Mouse (Mus musculus): Measurements from ENCODE around the gene Camk2g.
A peak's percentile ranks its signal among the peaks of the same experiment; 100 is the strongest.

Camk2g gene

DNA sequence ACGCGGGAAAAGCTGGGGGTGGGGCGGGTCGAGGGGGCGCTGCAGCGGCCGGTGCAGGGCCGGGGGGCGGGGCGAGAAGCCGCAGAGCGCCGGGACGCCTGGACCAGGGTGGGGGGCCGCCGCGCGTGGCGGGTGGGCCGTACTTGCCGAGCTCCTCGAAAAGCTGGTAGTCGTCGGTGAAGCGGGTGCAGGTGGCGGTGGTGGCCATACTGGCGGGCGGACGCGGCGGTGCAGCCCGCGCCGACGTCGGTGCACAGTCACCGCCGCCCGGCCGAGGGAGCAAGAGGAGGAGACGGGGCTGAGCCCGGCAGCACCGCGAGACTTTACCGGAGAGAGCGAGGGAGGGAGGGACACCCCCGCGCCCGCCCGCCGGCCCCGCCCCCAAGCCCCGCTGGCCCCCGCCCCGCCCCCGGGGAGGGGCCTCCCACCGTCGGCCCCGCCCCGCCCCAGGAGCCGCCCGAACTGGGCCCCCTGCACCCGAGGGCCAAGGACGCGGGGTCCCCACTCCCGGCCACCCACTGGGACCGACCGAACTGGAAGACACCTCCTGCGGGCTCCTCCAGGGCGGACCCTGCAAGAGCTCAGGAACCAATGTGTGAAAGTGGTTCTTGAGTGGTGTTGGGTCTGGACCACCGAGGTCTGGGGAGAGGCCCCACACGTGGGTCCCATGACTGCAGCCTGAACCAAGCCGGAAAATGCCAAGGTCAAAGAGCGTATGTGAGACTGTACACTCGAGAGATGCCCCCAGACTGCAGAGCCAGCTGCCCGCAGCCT is at the start of gene Camk2g:
Gene Camk2g (minus strand): TSS at position 331 of the 774 bp plus-strand sequence.
- DNase-seq = peak; percentile 99

DNA sequence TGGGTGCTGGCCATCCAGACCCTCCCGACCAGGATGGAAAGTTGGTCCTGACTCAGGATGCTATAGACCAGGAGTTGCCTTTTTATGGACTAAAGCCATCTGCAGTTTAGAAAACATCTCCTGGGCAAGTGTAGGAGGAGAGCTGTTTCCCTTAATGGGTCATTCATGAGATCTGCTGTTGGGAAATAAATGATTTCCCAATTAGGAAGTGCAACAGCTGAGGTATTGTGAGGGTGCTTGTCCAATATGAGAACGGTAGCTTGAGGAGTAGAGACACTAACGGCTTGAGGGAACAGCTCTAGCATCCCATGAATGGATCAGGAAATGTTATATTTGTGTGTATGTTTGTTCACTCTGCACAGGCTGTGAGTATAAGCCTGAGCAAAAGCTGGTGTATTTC is 48.7 kb upstream of the Camk2g start:
- DNase-seq = peak; percentile 81

DNA sequence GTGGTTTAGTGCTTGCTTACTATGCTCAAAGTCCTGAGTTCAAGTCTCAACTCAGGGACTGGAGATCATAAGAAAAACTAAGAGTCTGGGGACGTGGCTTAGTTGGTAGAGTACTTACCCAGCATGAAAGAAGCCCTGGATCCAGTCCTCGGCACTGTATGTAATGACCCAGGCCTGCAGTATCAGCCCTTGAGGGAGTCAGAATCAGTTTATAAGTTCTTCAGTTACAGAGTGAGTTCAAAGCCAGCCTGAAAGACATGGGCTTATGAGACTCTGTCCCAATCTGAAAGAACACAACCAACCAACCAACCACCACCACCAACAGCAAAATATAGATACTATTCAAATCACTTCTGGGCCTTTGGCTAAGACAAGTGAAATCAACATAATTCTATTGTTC is 47.6 kb upstream of the Camk2g start:
- peak; percentile 55 for DNase-seq

DNA sequence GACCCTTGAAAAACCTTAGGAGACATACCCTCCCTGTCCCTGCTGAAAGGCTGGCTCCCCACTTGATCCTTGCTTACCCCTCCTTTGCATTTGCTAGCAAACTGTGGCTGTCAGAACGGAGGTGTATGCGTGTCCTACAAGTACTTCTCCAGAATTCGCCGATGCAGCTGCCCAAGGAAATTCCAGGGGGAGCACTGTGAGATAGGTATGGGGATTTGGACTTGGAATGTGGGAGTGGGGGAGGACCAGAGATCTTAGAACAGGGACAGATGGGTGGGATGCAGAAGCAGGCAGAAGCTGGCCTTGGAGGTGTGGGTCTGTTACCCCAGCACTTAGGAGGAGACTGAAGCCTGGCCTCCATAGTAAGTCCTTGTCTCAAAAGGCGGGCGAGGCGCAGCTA is 43.8 kb upstream of the Camk2g start:
- peak; percentile 92 for DNase-seq

DNA sequence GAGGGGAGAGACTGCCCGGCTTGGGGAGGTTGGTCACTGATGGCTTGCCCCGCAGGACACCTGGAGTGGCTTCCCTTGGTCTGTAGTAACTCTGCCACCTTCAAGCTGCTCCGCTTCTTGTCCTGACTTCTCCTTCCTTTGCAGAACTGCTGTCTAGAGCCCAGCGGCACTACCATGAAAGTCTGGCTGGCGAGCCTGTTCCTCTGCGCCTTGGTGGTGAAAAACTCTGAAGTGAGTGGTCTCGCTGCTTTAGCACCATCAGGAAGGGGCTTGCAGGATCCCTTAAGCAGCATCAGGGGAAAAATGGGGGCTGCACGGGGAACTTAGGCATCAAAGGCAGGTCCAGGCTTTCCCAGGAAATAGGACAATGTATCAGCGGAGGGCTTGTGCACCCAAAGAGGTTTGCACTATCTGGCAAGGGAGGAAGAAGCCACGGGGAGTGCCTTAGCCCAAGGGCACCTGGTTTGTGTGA is 43.1 kb upstream of the Camk2g start:
- peak; percentile 90 for DNase-seq

DNA sequence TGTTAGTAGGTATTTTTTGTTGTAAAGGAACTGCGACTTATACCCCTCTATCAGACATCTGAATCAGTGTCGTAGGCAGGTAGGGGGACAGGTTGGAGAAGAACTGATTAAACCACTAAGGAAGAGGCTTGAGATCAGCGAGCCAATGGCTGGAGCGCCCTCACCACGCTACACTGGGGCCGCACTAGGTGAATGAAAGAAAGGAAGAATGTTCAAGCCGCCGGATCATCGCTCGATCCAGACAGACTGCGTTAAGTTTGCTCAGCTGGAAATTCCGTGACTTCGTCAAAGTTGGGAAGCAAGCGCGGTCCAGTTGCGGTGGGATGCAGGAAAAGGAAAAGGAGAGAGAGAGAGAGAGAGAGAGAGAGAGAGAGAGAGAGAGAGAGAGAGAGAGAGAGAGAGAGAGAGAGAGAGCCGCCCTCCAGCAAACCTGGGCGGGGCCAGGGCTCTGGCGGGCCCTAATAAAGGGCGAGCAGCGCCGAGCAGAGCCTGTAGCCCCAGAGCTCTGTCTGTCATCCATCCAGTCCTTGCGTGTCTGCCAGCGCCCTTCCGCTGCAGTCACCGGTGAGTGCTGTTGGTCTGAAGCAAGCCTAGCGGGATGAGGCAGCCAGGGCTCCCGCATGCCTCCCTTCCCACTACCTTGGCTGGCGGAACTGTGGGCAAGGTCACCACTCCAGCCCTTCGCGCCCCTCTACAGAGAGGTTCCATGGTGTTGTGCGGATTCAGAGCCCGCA is 42.5 kb upstream of the Camk2g start, which contains the start of gene Plau:
Gene Plau (plus strand): TSS at position 490 of the 734 bp plus-strand sequence.
- DNase-seq = peak; percentile 98

DNA sequence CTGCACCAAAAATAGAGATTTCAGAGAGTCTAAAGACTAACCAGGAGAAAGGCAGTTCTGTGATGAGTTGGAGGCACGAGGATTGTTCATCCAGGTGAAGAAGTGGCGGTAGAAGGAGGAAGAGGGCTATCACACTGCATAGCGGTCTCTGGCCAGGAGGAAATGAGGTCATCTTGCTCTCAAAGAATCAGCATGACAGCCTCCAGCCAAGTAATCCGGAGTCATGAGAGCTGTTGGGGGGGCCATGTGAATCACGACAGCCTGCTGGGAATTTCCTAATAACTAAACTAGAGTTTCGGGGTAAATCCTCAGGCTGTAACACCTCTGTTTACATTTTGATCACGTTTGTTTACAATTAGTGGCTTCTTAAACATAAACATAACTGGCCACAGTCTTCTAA is 40.2 kb upstream of the Camk2g start:
- peak; percentile 95 for DNase-seq

DNA sequence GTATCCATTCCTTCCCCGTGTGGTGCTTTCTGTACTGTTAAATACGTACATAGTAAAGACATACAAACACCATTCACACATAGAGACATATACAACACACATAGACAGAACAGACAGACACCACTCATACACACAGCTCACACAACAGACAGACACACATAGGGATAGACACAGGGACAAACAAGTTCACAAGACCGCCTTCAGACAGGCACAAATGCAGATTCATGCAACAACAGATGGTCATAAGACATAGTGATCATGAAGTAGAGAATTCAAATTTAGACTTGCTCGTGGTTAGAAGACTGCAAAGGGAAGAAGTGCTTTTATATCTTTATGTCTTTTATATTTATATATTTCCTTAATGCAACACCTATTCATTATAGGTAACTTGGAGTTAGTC is 39.6 kb upstream of the Camk2g start:
- DNase-seq = peak; percentile 70

DNA sequence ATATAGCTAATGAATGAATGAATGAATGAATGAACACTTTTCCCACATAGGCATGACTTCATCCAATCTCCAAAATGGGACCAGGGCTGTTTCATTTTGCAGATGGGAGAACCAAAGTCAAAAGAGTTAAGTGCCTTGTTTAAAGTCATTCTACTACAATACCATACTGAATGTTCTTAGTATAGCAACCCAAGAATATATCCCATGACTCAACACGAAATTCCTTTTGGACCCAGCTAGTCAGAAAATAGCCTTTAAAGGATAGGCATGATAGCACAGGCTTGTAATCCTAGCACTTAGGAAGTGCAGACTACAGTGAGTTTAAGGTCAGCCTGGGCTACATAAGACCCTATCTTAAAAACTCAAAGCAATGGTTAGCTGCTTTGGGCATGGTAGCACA is 38.0 kb upstream of the Camk2g start:
- DNase-seq = no peak

DNA sequence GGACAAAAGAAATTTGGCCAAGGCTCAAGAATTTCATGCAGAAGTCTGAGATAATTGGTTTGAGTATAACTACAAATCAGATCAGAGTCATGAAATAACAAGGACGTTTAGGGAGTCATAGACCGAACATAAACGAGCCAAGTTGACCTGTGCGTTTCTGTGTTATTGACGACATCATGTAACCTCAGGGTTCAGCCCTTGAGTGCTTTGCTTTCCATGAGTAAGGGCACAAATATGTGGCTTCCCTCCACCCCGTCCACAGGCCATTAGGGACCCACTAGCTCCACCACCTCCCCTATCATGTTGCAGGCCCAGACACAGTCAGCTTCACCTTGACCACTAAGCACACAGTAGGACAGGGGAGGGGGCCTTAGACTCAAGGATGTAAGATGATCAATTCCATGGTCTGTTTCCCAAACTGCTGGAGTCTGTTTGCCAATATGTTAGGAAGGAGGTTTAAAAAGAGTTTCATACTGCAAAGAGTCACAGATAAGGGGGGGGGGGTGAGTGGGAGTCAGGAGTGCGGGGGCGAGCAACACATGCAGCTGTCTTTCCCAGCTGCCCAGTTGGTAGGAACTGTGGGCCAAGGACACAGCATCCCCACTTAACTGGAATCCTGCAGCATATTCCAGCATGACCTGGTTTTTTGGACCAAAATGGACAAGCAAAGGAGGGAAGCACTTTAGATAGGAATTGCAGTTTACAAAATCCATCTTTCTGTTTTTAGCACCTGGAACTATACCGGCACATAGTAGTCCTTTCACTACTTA is 37.4 kb upstream of the Camk2g start:
- peak; percentile 96 for DNase-seq

DNA sequence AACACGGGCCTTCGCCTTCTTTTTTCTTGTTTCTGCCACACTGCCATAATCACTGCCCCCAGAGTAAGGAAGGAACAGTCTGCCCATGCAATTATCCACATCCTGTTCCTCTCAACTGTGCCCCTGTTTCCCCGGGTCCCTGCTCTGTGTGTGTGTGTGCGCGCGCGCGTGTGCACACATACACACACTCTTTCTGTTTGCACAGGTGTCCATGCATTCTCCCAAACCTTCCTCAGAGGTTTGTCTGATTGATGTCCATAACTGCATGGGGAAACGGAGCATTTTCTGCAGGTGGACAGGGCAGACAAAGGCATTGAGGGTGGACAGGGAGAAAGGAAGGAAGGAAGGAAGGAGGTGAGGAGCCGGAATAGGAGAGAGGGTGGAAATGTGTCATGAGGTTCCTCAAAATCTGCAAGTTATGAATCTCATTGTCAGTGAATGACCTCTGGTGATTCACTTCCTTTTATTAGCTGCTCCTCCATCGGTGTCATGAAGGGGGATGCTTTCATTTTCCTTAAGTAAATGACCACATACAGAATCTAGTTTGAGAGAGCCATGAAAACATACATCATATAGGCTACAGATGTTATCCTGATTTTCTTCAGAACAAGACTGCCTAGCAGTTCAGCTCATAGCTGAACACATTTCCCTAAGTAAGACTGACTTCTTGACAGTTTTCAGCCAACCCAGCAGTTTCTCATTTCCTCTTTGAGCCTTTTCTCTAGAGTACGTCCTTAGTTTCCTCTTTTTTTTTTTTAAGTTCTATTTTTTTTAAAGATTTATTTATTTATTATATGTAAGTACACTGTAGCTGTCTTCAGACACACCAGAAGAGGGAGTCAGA is 35.9 kb upstream of the Camk2g start:
- peak; percentile 93 for DNase-seq

DNA sequence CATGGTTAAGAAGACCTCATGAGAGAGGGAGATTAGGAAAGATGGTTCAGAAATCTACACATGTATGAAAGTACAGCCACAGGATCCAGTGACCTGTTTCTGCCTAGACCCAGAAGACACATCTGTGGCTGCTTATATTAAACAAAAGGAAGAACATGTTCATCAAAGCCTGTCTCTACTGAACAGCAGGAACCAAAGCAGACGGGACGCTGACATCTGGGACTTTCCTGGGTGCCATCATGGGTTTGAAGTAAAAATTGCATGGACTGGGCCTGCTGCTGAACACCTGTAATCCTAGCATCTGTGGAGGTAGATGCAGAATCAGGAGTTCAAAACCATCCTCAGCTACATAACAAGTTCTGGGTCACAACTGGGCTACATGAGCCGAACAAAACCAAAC is 34.6 kb upstream of the Camk2g start:
- DNase-seq = no peak

DNA sequence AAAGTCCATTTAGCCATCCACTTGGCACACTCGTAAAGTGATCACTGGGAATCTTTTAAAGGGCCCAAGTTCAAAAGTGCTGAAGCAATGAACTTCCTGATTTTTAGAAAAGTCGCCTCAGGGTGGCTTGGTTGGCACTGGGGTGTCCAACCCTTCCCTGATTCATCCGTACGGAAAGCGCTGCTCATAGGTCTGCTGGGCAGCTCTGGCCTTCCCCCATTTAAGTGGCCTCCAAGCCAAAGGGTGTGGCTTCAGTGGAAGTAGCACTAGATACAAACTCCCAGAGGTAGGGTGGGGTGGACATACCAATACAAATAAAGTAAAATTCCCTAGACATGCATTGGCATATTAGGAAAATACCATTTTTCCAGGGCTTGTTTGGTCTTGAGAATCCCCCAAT is 33.6 kb upstream of the Camk2g start:
- DNase-seq = peak; percentile 96

DNA sequence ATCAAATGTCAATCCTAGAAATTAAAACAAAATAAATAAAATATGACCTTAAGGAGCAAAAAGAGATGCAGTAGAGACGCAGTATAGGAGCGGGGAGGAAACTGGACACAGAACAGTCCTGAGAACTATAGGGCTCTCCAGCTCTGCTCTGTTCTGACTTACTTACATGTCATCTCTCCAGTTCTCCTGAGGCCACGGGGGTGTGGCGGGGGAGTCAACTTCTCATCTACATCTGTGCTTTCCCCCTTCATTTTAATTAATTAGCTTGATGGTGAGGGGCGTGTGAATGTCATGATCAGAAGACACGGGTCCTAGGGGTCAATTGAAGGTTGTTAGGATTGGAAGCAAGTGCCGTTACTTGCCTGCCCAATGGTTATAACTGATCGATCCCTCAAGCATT is 33.2 kb upstream of the Camk2g start:
- DNase-seq = peak; percentile 91

DNA sequence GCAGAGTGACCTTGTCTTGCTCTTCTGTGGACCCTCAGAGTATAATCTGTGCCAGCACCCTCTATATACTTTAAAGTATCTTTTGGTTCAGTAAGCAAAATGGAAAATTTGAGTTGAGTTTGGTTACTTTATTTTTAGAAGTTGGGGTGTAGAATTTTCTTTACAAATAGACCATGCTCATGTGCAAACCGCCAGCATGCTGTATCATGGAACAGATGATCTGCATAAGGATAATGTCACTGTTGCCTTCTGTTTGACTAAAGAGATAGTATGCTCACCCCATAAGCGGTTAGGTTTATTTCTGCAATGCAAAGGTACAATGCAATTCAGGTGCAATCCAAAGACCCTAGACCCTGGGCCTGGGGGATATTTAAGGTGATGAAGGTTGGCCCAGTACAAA is 31.6 kb upstream of the Camk2g start:
- peak; percentile 53 for DNase-seq

DNA sequence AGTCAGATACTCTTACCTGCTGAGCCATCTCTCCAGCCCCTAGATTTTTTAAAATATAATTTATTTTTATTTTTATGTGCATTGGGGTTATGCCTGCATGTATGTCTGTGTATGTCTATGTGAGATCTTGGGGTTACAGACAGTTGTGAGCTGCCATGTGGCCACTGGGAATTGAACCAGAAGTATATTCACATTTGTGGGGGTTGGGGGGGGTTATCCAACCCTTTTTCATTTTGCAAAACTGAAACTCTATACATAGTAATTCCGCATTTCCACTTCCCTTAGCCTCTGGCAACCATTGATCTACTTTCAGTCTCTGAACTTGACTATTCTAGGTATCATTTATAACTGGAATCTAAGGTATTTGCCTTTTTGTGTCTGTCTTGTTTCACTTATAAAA is 30.6 kb upstream of the Camk2g start:
- DNase-seq = peak; percentile 70

DNA sequence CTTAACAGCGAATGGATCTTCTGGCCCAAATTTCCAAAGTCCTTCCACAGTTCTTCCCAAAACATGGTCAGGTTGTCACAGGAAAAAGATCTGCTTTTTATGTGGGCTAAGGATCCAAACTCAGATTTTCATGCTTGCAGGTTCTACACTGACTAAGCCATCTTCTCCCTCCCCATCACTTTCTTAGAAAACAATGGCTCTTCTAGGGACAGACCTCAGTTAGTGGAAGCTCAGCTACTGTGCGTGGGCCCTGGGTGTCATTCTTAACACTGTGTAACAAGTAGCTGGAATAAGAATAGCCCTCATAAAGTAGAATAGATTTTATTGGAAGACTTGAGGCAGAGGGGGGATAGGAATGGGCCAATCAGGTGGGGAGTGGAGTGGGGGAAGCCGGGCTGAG is 21.6 kb upstream of the Camk2g start:
- no peak for DNase-seq

DNA sequence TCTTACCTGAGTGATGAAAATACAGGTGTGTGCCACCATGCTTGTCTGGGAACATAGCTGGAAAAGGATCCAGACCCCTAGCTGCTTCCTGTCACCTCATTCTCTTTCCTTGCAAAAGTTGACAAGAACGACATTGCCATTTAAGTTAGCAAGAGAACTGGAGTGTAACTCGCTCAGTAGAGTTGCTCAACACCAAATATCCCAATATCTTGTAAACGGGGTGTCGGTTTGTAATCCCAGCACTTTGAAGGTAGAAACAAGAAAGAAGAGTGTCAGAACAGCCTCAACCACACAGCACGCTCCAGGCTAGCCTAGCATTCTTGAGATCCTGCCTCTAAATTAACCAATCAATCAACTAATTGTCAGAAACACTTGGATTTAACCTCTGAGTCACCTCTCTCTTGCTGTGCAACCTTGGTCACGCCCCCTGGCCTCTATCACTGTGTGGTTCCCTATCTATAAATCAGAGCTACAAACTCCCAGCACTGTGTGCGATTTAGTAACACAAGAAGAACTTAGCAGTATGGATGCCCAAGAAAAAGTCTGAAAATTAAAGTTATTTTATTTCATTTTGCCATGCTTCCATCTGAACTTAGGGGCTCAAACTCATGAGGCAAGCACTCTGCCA is 18.0 kb upstream of the Camk2g start:
- no peak for DNase-seq

DNA sequence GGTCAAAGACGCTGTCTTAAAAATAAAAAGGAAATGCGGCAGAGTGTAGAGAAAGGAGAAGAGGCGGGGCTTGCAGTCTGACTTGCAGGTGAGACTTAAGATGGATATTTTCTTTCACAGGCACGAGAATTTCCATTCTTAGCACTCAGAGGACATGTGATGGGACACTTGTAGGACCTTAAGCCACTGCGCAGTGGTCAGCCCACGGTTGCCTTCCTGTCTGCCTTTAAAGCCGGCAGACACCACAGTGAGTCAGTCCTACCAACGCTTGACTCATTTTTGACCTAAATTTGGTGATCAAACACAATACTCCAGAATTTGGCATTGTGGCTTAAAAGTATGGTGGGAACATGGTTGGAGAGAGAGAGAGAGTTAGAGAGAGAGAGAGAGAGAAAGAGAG is 17.3 kb upstream of the Camk2g start:
- no peak for DNase-seq

DNA sequence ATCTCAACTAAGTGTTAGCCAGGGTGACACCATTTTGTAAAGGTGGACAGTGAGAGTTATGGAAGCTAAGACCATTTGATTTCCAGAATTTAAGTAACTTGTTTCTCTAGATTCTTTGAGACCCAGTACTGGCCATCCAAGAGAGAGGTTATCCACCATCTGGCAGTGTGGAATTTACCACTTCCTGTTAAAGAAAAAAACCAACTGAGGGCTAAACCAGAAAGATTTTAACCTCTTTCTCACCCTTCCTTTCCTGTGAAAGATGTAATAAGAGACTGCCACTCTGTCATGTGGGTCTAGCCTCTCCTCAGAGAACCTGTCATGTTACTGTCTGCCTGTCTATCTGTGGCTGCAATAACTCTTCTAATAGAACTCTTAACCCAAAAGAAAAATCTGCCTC is 15.9 kb upstream of the Camk2g start:
- no peak for DNase-seq

DNA sequence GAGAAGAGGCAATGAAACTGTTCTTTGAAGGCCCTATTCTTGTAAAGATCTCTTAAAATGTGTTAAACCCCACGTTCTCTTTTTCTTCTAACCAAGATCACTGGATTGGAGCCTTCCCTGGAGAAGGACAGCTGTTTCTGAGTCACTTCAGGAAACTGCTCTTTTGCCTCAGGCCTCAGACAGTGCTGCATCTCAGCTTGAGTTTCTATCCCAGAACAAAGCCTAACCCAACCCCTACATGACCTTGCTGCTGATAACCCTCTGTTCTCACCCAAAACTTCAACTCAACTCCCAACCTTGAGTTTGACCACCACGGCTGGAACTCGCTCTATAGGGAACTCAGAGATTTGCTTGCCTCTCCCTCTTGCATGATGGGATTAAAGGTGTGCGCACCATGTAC is 15.5 kb upstream of the Camk2g start:
- no peak for DNase-seq

All from heart, adult 11 months (tissue).